Mouse (Mus musculus) bone marrow, adult 2 months (tissue): ENCODE measurements at regions not wholly inside any gene's neighbourhood (a gene's known extent, or its start where the extent isn't known, plus 50 kb on each side); places are given as distances from the start of the nearest gene placed in this dataset.

Source experiments
- CTCF ChIP-seq: fragments of 200-500 bp; IDR thresholded peaks from 2 replicates; pipeline ENCODE4 v1.5.1; 2011; ENCODE audit warnings: low read length, control low read depth; ENCODE audit not compliant: control insufficient read depth, insufficient read depth
- POLR2A ChIP-seq: fragments of 200-500 bp; IDR thresholded peaks from 2 replicates; pipeline ENCODE4 v1.6.1; 2011; ENCODE audit warnings: low read depth, mild to moderate bottlenecking, control low read depth, low read length, borderline replicate concordance; ENCODE audit not compliant: control insufficient read depth

DNA sequence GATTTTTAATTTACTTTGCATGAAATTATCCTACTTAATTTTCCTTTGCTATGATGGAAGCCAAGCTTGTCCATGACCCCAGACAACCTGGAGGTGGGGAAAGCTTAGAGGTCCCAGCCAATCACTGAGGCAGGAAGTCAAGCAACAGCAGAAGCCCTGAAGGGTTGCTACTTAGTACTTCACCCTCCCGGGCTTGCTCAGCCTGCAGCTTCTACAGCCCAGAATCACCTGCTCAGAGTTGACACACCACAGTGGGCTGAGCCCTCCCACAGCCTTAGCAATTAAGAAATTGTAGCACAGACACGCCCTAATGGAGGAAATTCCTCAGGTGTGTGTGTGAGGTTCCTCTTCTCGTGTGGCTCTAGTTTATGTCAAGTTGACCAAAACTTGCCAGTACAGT lies 209.9 kb upstream of the Hs6st1 start:
- no peak for TF ChIP-seq CTCF
- no peak for TF ChIP-seq POLR2A
